Mouse (Mus musculus) T-cell, adult 2 months (primary cell): ENCODE data around the gene Mapre3.

Experiments used
- DNase-seq: peaks from one replicate; pipeline ENCODE4 v3.0.0; 2022; ENCODE audit warnings: low spot score

Gene Mapre3

DNA sequence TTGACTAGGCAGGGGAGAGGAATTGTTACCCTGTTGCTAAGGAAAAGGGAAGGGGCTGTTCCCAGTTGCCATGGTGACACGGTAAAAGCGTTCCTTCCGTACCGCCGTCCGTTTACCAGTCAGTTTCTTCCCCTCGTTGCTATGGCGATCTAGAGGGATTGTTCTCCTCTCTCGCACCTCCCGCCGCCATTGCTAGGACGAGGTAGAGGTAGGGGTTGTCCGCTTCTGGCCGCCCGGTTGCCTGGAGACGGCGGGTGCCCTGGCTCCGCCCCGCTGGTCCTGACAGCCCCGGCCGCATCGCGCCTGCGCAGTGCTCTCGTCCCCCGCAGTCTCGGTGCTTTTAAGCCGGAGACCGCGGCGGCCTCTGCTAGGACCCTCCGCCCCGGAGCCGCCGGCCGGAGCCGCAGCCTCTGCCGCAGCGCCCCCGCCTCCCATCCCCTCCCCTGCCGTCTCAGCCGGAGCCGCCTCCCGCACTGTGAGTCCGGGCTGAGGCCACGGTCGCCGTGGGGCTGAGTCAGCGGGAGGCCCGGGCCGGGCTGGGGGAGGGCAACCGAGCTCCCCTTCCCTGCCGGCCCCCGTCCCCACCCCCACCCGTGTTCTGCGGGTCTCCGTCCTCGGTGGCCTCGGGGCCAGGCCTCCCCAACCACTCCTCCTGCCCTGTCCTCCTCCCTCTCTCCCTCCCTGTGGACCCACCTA, at the start of gene Mapre3:
Gene Mapre3, plus strand, starts transcription at position 218 of the 696 bp plus-strand sequence.
- DNase-seq, result peak; percentile 84

DNA sequence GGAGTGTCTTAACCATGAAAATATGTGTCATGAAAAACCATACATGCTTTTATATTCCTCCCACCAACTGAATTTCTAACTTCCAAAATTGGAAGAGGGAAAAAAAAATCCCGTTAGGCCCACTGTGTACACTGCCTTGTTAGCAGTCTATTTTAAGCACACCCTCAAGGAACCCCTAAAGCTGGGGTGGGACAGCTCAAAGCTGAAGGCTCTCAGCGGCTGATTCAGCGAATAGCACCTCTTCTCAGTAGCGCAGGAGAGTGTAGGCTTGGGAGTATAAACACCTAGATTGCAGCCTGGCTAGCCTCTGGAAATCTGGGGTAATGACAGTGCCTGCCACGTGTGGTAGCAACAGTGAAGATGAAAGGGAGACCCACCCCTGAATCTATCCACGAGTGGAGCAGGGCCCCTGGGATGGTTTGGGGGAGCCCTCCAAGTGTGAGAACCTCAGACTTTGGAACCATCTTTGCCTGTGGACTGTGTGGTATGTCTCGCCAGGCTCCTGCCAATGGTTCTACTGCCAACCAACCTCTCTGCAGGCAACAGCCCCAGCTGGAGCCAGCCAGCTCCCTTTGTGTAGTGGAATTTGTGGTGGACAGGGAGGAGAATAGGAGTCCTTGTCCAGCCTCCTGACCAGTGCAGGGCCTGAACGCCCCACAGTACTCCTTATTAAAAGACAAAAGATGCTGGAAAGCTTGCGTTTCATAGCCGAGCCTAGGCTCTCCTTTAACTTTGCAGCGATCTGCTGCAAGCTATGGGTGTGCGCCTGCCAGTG, 48.7 kb upstream of the Mapre3 start:
- no peak for DNase-seq

DNA sequence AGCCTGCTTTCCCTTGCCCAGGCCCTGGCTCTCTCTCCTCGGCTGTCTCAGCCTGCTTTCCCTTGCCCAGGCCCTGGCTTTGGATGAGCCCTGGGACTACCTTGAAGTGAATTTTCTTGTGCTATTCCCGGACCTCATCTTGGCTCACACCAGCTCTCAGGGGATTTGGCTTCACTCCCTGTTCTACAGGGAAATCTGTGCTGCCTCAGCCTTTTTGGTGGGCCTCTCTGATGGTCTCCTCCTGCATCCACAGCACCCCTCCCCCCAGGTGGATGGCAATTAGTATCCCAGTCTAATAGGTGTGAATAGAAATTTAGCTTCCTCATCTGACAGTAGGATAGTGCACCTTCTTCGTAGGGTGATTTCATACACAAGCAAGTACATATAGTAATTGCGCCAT, 46.4 kb upstream of the Mapre3 start:
- no peak for DNase-seq

DNA sequence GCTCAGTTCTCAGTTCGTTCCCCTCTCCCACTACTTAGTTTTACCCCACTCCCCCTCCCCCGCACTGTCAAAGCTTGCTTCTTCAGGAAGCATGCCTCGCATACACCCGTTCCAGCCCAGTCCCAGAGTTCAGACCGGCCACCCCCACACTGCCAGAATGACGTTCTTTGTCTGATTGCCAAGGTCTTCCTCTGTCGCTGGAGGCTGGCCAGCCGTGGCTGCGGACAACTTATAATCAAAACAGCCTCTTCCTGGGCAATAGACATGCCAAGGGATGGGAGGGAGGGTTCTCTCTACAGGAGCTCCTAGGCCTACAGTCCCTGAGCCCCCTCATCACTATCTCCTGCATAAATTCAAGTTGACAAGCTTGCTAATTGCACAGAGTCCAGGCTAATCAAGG, 45.8 kb upstream of the Mapre3 start:
- DNase-seq, result no peak

DNA sequence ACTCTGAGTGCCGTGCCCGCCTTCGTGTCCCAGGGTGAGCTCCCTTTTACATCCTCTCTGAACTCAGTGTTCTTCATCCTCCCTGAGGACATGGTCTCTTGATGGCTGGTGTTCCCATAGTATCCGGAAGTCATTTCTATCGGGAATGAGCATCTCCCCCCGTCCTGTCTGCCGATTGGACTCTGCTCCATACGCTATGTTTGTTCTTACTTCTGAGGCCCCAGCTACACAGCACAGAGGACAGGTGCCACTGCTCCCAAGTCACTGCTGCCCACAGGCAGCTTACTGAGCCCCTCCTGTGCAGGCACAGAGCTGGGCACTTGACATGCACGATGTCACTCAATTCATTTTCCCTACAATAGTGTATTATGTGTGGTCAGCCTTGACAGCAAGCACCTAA, 45.4 kb upstream of the Mapre3 start:
- no peak for DNase-seq

DNA sequence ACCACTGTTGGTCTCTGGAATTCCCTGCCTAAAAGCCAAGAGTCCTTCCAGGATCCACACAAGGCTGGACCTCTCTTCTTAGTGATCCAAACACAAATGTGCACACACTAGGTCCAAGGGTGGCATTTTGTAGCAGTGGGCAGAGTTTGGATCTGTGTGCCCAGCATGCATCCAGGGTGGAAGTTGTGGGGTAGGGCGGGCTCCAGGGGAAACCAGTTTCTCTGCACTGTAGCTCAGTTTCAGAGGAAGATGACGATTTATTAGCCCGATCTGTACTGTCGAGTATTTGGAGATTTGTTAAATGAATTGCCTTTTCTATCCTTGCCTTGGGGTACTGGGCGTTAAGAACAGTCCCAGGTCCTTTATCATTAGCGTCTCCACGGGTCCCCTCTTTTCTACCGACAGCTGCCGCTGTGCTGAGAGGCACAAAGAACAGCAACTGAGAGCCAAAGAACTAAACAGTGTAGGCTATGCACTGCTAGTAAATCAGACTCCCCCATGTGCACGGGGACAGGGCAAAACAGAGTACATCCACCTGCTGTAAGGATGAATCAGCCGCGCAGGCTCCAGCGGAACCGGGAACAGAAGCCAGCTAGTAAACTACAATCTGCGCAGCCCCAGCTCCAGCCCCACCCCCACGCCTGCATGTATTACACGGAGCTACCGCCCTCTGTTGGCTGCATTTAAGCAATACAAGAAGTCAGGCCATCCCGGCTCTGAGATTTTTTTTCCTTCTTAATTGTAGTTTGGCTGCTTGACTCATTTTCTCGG, 39.7 kb upstream of the Mapre3 start:
- DNase-seq, result peak; percentile 60

DNA sequence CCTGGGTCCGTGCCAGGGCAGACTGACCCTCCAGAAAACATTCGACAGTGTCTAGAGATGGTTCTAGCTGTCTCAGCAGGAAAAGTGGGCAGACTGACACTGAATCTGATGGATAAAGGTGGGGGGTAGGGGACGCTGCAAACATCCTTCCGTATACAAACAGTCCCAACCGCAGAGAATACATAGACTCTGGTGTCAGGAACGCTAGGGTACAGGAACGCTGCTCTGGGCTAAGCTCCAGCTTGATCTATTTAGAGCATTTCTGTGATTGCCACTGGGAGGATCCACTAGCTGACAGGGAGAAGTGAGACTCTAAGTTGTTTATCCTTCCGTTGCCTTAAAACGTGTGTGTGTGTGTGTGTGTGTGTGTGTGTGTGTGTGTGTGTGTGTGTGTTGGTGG, 33.7 kb upstream of the Mapre3 start:
- DNase-seq, result no peak

DNA sequence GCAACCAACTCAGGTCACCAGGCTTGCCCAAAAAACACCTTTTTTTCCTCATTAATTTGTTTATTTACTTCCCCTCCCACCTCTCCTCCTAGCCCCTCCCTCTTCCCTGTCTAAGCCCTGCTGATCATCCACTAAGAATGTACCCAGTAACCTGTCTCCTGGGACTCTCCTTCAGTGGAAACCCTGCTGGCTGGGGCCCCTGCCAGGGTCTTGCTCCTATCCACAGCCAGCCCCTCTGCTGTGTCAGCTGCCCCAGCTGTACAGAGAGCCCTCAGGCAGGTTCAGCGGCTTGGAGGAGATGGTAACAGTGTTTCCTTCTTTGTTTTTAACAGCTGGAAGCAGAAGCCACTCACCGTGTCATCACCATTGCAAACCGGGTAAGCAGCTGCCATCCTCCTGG, 33.3 kb upstream of the Mapre3 start:
- DNase-seq, result no peak

DNA sequence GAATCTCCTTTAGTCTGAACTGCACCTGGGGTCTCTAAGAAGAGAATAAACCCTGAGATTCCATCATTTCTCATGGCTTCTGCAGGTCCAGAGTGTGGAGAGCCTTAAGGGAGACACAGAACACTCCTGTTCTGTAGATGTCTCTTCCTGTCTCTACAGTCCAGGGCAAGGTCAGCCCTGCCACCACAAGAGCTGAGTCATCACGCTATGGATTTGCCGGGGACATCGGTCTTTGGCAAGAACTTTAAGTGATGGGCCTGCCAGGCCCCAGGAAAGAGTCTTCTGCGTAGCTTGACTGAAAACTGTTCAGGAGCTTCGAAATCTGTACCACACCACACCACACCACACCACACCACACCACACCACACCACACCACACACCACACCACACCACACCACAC, 27.1 kb upstream of the Mapre3 start:
- DNase-seq, result no peak

DNA sequence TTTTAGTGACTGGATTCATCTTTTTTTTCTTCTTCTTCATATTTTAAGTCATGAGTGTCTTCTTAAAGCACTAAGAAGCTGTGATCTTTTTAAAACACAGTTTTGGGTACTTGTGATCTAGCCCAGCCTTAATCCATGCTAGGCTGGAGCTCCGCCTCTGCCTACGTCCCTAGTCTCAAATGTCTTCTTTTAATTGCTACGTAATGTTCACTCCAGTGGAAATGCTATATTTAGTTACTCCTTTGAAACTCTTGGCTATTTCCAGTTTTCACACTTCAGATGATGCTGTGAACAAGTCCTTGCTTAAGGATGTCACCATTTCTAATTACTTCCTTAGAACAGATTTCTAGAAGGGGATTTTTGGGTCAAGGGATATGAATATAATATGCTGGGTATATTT, 24.4 kb upstream of the Mapre3 start:
- no peak for DNase-seq

DNA sequence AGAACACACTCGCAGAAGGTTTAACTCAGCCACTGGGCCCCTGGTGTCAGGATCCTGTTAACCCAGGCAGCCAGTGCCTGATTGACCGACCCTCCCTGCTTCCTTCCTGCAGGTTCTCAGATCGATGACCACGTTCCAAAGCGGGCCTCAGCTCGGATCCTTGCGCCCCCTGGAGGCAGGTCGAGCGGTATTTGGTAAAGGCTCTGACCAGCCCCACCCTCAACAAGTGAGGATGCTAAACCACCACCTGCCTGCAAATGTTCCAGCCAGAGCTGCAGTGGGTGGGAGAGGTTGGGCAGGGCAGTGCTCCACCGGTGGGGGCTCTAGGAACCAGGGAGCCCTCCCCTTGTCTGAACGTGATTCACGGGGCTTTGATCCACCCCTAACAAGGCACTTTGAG, 18.3 kb upstream of the Mapre3 start:
- peak; percentile 54 for DNase-seq

DNA sequence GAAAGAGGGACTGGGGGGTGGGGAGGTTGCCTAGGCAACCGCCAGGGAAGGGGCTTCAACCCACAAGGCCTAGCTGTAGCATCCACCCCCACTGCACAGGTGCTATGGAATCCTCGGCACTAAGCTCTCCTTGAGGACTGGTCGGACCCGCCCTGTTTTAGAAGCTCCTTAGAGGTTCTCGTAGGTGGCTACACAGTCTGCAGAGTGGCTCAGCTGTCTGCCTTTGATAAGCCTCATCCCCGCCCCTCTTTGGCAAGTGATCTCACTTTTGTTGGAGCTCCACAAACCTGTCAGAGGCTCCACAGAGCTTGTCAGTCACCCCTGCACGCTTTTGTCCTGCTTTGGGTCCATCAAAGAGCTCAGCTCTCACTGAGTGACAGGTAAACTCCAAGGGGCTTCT, 17.0 kb upstream of the Mapre3 start:
- no peak for DNase-seq

DNA sequence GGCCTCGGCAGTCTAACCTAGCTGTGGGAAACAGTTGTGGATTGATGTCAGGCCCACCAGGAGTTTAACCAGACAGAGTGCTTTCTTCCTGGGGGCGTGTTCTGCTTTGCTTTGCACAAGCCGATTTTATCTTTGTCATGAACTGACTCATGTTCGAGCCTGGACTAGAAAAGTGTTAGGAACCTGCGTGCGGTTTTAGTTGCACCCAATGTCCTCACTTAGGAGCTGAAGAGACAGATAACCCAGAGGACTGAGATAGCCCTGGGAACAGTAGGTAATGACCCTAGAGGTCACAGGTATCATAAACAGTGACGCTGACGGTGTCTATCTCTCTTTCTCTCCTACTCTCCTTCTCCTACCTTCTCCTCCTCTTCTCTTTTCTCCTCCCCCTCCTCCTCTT, 16.5 kb upstream of the Mapre3 start:
- no peak for DNase-seq

DNA sequence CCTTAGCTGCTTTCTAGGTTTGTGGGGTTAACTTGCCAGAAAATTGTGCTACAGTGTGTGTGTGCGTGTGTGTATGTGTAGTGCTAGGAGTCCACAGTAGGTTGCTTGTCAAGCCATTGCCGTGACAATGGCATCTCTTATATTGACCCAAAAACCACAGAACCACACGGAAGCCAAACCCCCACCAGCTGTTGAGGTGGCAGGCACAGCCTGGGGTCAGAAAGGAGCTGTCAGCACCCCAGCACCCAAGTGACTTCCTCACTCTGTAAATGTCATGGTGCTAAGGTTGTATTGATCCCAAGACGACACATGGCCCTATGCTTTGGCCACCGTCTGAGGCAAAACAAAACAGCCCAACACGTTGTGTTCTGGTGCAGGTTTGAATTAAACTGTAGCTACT, 15.5 kb upstream of the Mapre3 start:
- no peak for DNase-seq

DNA sequence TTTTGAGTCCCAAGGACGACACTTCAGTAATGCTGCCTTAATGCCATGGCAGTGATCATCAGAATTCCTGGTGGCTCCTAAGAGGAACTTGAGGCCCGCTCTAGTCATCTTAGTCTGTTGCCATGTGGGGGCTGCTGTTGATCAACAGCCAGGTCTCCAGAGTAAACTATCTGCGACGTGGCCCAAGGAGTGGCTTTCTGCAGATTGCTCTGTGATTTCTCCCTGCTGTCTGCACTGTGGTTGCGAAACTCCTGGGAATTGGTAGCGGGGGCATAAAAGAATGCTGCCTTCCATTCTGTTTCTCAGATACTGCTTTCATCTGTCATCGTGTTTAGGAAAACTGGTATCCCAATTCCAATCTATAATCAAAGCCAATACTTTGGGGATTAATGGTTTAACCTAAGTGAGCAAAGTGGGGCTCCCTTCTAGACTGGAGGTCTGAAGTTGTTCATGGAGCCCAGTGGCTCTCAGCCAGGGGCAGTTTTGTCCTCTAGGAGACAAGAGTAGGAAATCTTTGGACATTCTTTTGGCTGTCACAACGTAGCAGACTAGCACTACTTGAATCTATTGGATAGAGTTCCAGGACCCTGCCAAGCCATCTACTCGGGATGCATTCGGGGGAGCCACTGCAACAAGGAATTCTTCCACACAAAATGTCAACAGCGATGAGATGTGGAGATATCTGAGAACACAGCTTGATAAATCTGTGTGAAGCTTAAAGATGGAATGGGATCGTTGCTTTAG, 11.5 kb upstream of the Mapre3 start:
- no peak for DNase-seq

DNA sequence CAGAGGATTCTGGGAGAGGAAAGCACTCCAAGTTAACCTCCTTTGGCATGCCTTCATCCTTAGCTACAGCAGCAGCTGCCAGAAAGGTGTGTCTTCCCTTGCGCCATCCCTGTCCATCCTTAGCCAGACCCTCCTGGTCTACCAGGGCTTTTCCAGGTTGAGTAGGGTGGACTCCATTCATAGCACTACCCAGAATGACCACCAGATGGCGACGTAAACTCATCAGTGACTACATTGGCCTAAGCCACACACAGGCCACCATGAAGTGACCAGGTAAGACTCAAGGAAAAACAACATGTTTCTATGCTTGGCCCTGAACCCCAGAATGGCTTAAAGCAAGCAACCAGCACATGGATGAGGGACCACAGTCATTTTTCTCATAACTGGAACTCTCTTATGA, 8.3 kb upstream of the Mapre3 start:
- DNase-seq, result peak; percentile 62

DNA sequence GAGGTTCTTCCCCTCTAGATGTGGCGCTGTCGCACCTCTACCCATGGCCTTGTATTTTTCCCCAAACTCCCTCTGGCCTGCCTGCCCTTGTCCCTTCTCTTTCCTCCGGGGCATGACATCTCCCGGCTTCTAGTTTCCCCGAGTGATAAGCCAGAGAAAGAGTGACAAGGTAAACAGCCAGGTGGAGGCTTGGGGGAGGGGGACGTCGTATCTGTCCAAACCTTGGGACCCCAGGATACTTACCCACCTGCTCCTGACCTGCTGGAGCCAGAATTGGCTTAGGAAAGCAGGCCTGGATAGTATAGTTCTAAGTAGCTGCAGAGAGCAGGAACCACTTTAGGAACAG, 652 bp downstream of the Mapre3 start:
- no peak for DNase-seq

DNA sequence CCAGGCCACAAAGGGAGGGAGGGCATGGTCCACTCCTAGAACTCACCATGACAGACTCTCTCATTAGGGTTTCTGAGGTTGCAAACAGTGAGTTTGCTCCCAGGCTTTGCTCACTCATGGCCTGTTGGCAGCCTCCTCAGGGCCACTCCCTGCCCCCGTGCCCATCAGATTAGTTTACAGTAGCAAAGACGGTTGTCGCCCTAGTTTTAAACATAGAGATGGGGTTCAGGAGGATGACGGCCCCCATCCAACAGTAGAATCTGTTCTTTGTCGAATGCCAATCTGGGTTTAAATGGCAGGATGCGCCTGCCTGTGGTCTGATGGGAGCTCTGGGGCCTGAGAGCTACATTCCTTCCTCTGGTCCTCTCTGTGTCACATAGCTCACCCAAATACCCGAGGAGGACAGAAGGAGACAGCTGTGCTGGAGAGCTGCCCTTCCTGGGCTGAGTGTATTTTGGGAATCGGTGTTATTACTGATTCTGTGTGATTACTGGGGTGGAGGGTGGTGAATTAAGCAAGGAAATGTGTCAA, 1.9 kb downstream of the Mapre3 start:
- no peak for DNase-seq

DNA sequence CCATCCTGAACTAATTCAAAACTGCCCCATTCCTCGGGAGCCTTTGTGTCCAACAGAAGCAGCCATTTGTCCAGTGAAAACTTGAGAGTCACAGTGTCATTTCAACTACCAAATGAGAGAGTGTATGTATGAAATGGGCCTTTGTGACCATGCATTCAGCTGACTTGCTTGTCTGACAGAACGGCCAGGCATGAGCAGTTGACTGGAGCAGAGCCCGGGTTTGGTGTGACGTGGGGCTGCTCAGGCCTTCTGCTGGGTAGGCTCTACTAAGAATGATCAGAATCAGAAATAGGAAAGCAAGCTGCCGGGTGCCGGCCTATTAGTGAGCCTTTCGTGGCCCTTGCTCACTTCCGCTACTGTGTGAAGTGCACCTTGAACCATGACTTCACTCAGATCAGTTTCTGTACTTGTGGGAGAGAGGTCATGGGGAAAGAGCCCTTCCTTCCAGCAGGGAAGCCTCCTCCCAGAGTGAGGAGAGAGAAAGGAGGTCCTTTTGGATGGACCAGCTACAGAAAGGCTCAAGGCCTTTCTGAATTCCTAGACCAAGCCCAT, 4.4 kb downstream of the Mapre3 start:
- DNase-seq, result no peak

DNA sequence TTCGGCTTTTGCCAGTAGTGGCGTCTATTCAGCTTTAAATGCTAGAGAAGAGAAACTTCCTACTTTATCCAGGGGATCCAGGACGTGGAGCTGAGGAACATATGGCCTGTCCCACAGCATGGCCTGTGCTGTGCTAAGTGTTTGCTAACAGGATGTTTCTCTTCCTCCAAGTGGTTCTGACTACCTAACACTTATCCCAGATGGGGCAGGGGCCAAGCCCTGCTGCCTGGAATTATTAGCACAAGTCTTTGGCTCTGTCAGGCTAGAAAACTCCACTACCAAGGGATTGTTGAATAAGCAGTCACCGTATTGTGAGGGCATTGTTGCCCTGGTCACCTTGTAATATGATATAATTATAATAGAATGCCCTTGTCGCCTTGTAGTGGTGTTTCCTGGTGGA, 8.2 kb downstream of the Mapre3 start:
- no peak for DNase-seq

DNA sequence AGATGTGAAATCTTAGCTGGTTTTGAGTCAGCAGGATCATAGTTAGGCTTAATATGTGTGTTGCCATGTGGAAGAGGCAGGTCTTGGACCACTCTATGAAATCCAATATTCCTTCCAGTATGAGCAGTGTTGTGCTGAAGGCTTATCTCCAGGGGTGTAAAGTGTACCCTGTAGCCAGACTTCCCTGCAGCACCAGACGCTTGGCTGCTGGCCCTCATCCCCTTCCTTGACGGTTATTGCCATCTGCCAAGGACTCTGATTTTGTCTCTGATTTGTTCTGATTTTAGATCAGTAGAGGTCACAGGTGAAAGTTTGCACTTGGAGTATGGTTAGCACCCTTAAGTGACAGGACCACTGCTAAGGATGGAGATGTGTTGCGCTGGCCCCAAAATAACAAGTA, 8.7 kb downstream of the Mapre3 start:
- DNase-seq, result no peak
